Mouse (Mus musculus) intestine, embryonic 16.5 days (tissue): ENCODE measurements around the gene Shb. TPM values are rescaled to one million over a fixed set of nuclear protein-coding genes. Genes with fewer than 3 reads are reported as not detected.

Experiments used
- ATAC-seq: fragments of 200-750 bp; cut with Nextera tagmentation; 2 replicates; pipeline ENCODE4 v1.8.0; 2017; ENCODE audit warnings: moderate TSS enrichment, moderate library complexity
- H3K27ac ChIP-seq: fragments of 300-500 bp; sonication (generic); 2 replicates; pipeline ENCODE4 v1.5.1; 2014; ENCODE audit warnings: mild to moderate bottlenecking, low read length
- H3K27me3 ChIP-seq: fragments of 300-500 bp; sonication (generic); replicated peaks from 2 replicates; pipeline ENCODE4 v1.6.1; 2014; ENCODE audit warnings: low read length, control low read depth, mixed read lengths; ENCODE audit not compliant: control insufficient read depth, insufficient read depth
- H3K36me3 ChIP-seq: fragments of 300-500 bp; sonication (generic); 2 replicates; pipeline ENCODE4 v1.6.1; 2014; ENCODE audit warnings: low read length, control low read depth; ENCODE audit not compliant: control insufficient read depth, insufficient read depth
- H3K4me1 ChIP-seq: fragments of 300-500 bp; sonication (generic); 2 replicates; pipeline ENCODE4 v1.6.1; 2014; ENCODE audit warnings: low read length, control low read depth, mixed read lengths; ENCODE audit not compliant: control insufficient read depth, insufficient read depth
- H3K4me2 ChIP-seq: fragments of 300-500 bp; sonication (generic); 2 replicates; pipeline ENCODE4 v1.6.1; 2014; ENCODE audit warnings: low read depth, low read length, control low read depth
- H3K4me3 ChIP-seq: fragments of 300-500 bp; sonication (generic); 2 replicates; pipeline ENCODE4 v1.5.1; 2014; ENCODE audit warnings: mild to moderate bottlenecking, low read length
- H3K9ac ChIP-seq: fragments of 300-500 bp; sonication (generic); 2 replicates; pipeline ENCODE4 v1.6.1; 2014; ENCODE audit warnings: low read depth, low read length
- H3K9me3 ChIP-seq: fragments of 300-500 bp; sonication (generic); 2 replicates; pipeline ENCODE4 v1.6.1; 2016; ENCODE audit warnings: low read length, control low read depth; ENCODE audit not compliant: control insufficient read depth
- WGBS: fragments of 180-500 bp; shearing (Covaris S2); extraction: QIAGEN DNeasy Blood & Tissue Kit; methylation state at CpG from one replicate; pipeline ENCODE4 v1.1.7; 2014; 5-methylcytosine and 5-hydroxymethylcytosine counted together
- polyA plus RNA-seq: library from polyadenylated mRNA; unstranded; fragments of >200 nt; fragmentation: Nextera tagmentation; extraction: Ambion mirVana; gene quantifications from 2 replicates; pipeline ENCODE4 v1.2.1, GENCODE M21; 2015

Gene Shb
- polyA plus RNA-seq, 1 experiment from 2014 or later: 1.5 TPM

DNA sequence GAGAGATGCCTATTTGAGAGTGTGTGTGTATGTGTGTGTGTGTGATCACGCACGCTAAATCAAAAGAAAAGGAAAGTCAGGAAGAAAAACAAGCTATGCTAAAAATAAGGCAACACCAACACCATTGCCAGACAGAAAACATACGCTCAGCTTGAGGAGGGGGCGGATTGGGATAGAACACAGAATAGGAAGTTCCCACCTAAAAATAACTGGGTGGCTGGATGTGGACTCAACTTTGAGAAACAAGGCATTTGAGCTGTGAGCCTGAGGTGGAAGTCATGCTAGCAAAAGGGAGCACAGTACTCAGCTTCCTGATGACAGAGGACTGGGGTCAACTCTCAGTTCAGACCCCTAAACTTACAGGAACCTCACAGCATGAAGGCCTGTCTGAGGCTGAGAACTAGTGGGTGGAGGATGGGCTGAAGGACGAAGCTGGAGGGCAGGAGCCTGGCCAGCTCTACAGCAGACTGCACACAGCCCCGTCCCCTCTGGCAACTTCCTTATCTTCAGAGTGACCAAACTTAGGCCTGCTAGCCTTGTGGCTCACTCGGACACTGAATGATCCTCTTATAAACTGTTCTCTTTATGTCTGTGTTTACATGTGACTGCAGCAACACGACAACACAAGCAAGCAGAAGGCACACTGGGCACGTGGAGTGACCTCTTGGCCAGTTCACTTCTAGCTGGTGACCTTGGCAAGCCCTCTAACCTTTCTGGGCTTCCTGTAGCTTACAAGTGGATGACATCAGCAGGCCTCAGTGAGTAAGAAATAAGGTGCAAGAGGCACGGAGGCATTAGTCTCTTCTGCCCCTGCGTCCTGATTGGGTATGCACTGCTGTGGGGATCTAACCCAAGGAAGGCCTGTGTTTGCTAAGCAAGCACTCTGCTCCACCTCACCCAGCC is 60.4 kb downstream of the Shb start:
- H3K4me1 ChIP-seq: peaks cover 62% of the 10 kb centered on the region

GRCm38 (mm10) chr4:45469057-45469456 is 63.2 kb downstream of the Shb start:
- Histone ChIP-seq H3K9me3 (no peaks in the 10 kb centered on the region), H3K27me3 (no peaks in the 10 kb centered on the region), H3K36me3 (peaks cover 3% of the 10 kb centered on the region; the same call in 1 of the 2 replicates), H3K4me3 (no peak overlapping the region), H3K4me1 (peaks cover 54% of the 10 kb centered on the region), H3K27ac (peak overlapping the region; percentile 65), H3K9ac (no peak overlapping the region), H3K4me2 (no peak overlapping the region)
- no peak for ATAC-seq
- 32% methylated on average over 6 of the region's 6 CpGs for WGBS

More for the DNA sequence above, 60.4 kb downstream of the Shb start:
- Histone ChIP-seq H3K4me2 (peak overlapping the region; percentile 17; the same call in 1 of the 2 replicates), H3K27me3 (no peaks in the 10 kb centered on the region), H3K9me3 (no peaks in the 10 kb centered on the region), H3K9ac (peak overlapping the region; percentile 38), H3K36me3 (peaks cover 3% of the 10 kb centered on the region; the same call in 1 of the 2 replicates), H3K27ac (peak overlapping the region; percentile 65), H3K4me3 (no peak overlapping the region)
- WGBS: 48% methylated on average over 11 of the region's 11 CpGs
- peak; percentile 25; the same call in 1 of the 2 replicates for ATAC-seq

DNA sequence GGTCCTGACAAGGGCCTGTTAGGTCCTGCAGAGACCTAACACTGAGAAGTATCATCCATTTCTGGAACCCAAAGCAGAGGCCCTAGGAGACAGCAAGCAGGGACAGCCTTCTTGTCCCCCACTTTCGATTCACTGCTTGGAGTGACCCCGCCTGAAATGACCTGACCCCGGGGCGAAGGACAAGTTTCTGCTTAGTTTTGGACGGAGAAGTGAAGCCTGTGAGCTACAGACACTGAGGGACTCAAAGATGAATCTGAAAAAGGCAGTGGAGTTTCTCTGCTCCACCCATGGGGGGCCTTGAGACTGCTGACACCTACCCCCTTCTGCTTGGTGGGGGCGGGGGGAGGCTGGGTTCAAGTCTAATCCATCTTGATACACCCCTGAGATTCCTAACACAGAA is 63.8 kb downstream of the Shb start:
- Histone ChIP-seq H3K27me3 (no peaks in the 10 kb centered on the region), H3K27ac (peak overlapping the region; percentile 65), H3K4me1 (peaks cover 52% of the 10 kb centered on the region), H3K36me3 (peaks cover 3% of the 10 kb centered on the region; the same call in 1 of the 2 replicates), H3K9ac (no peak overlapping the region), H3K9me3 (no peaks in the 10 kb centered on the region), H3K4me2 (no peak overlapping the region), H3K4me3 (no peak overlapping the region)
- WGBS: 62% methylated on average over 6 of the region's 6 CpGs
- ATAC-seq: no peak

DNA sequence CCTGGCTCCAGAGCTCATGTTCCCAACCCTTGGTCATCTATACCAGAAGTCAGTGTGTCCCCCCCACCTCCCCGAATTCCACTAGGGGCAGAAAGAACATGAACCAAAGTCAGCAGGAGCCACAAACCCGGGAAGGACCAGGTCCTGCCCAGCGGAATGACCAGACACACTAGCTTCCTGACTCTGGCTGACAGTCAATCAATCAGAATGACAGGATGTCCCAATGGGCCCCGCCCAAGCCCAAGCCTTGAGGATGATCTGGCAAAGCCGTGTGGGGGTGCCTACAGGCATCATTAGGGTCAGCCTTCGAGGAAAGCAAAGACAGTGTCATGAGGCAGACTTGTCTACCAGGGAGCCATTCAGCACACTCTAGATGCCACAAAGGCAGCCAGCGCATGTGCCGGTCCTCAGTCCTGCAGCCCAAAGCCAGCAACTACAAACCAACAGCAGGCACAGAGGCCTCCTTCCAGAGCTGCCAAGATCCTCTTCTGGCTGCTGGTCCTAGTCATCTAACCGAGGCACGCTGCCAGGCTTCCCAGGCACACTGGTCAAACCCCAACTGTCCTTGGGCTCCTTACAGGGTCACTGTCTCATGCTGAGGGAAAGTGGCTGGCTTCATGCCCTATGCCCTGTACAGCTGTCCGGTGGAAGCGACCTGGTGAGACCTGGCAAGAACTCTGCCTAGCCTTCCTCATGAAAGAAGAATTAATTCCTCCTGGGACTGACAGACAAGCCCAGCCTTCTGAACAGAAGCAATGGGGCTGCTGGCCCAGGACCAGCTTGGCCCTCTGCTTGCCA is 65.0 kb downstream of the Shb start:
- no peaks in the 10 kb centered on the region for H3K9me3 ChIP-seq
- H3K27me3 ChIP-seq: no peaks in the 10 kb centered on the region
- no peak overlapping the region for H3K9ac ChIP-seq
- no peak overlapping the region for H3K4me3 ChIP-seq
- peaks cover 46% of the 10 kb centered on the region for H3K4me1 ChIP-seq
- ATAC-seq: no peak
- peak overlapping the region; percentile 65; the same call in 1 of the 2 replicates for H3K27ac ChIP-seq
- 71% methylated on average over 12 of the region's 12 CpGs for WGBS
- no peak overlapping the region for H3K4me2 ChIP-seq
- H3K36me3 ChIP-seq: peaks cover 3% of the 10 kb centered on the region; the same call in 1 of the 2 replicates

- no peaks in the 10 kb centered on the region for H3K9me3 ChIP-seq
- H3K27ac ChIP-seq: no peak overlapping the region
- no peak for ATAC-seq
- no peaks in the 10 kb centered on the region for H3K27me3 ChIP-seq
- no peak overlapping the region for H3K4me2 ChIP-seq
- peaks cover 36% of the 10 kb centered on the region for H3K4me1 ChIP-seq
- WGBS: 77% methylated on average over 9 of the region's 9 CpGs
- H3K9ac ChIP-seq: no peak overlapping the region
- no peaks in the 10 kb centered on the region; the same call in 1 of the 2 replicates for H3K36me3 ChIP-seq
- no peak overlapping the region for H3K4me3 ChIP-seq
These were observed 67.3 kb downstream of the Shb start for GRCm38 (mm10) chr4:45464941-45465340.

DNA sequence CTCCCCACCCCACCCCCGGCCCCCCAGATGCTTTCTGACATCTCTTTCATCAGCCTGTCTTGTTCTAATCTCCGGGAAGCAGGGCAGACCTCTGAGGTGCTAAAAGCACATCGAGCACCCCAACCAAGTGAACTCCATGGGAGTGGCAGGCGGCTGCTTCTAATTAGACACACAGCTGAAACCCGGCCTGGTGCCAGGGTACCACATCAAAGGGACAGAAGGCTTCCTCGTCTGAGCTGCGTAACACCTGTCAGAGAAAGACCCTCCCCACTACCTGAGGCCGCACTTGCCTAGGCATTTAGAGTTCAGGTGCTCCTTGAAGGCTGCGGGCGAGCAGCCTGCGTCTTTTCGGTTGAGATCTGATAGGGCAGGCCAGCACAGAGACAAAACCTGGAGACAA is 67.7 kb downstream of the Shb start:
- Histone ChIP-seq H3K27me3 (no peaks in the 10 kb centered on the region), H3K4me2 (no peak overlapping the region), H3K27ac (no peak overlapping the region), H3K9ac (no peak overlapping the region), H3K4me3 (no peak overlapping the region), H3K9me3 (no peaks in the 10 kb centered on the region), H3K4me1 (peaks cover 39% of the 10 kb centered on the region), H3K36me3 (no peaks in the 10 kb centered on the region; the same call in 1 of the 2 replicates)
- 71% methylated on average over 12 of the region's 12 CpGs for WGBS
- ATAC-seq: no peak

- H3K36me3 ChIP-seq: no peaks in the 10 kb centered on the region; the same call in 1 of the 2 replicates
- no peak for ATAC-seq
- no peaks in the 10 kb centered on the region for H3K9me3 ChIP-seq
- no peak overlapping the region for H3K4me3 ChIP-seq
- H3K9ac ChIP-seq: no peak overlapping the region
- peaks cover 39% of the 10 kb centered on the region for H3K4me1 ChIP-seq
- 92% methylated on average over 3 of the region's 3 CpGs for WGBS
- no peaks in the 10 kb centered on the region for H3K27me3 ChIP-seq
- H3K27ac ChIP-seq: no peak overlapping the region
- H3K4me2 ChIP-seq: no peak overlapping the region
These were observed 68.1 kb downstream of the Shb start for GRCm38 (mm10) chr4:45464123-45464522.

DNA sequence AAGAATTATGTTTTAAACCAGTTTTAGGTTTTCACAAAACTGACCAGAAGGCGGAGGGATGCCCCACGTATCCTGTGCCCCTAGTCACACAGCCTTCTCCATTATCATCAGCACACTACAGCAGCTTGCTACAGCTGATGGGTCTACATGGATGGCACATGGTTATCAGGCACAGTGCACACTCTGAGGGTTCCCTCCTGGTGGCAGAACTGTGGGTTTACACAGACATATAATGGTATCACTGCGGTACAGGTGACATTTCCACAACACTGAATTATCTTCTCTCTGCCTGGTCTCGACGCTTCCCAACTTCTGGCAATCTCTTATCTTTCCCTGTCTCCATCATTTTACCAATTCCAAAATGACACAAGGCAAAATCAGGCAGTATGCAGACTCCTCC is 69.6 kb downstream of the Shb start:
- no peaks in the 10 kb centered on the region for H3K9me3 ChIP-seq

GRCm38 (mm10) chr4:45461661-45462060 is 70.6 kb downstream of the Shb start:
- H3K4me3 ChIP-seq: no peak overlapping the region
- H3K4me1 ChIP-seq: peaks cover 22% of the 10 kb centered on the region
- H3K27ac ChIP-seq: no peak overlapping the region
- no peak overlapping the region for H3K9ac ChIP-seq
- no peaks in the 10 kb centered on the region for H3K9me3 ChIP-seq
- 47% methylated on average over 7 of the region's 7 CpGs for WGBS
- no peak overlapping the region for H3K4me2 ChIP-seq
- no peak for ATAC-seq
- H3K36me3 ChIP-seq: no peaks in the 10 kb centered on the region
- no peaks in the 10 kb centered on the region for H3K27me3 ChIP-seq

More for the DNA sequence above, 69.6 kb downstream of the Shb start:
- Histone ChIP-seq H3K36me3 (no peaks in the 10 kb centered on the region), H3K4me1 (peaks cover 31% of the 10 kb centered on the region), H3K9ac (no peak overlapping the region), H3K27ac (no peak overlapping the region), H3K4me3 (no peak overlapping the region), H3K4me2 (no peak overlapping the region), H3K27me3 (no peaks in the 10 kb centered on the region)
- 91% methylated on average over 5 of the region's 5 CpGs for WGBS
- ATAC-seq: no peak
